Mouse (Mus musculus) leukemia stem cell, adult 10-12 weeks (primary cell): ENCODE results near the gene Ppp1r26. TPM values are rescaled to one million over a fixed set of nuclear protein-coding genes. Genes with fewer than 3 reads are reported as not detected.

Experiments used
- polyA plus RNA-seq: library from polyadenylated mRNA; stranded (reverse); fragments of >175 nt; gene quantifications from 2 replicates; pipeline ENCODE4 v1.2.3, GENCODE M21; 2012; ENCODE audit warnings: low replicate concordance

Gene Ppp1r26
- polyA plus RNA-seq, result 0.10 and 0.14 TPM in 2 replicates

DNA sequence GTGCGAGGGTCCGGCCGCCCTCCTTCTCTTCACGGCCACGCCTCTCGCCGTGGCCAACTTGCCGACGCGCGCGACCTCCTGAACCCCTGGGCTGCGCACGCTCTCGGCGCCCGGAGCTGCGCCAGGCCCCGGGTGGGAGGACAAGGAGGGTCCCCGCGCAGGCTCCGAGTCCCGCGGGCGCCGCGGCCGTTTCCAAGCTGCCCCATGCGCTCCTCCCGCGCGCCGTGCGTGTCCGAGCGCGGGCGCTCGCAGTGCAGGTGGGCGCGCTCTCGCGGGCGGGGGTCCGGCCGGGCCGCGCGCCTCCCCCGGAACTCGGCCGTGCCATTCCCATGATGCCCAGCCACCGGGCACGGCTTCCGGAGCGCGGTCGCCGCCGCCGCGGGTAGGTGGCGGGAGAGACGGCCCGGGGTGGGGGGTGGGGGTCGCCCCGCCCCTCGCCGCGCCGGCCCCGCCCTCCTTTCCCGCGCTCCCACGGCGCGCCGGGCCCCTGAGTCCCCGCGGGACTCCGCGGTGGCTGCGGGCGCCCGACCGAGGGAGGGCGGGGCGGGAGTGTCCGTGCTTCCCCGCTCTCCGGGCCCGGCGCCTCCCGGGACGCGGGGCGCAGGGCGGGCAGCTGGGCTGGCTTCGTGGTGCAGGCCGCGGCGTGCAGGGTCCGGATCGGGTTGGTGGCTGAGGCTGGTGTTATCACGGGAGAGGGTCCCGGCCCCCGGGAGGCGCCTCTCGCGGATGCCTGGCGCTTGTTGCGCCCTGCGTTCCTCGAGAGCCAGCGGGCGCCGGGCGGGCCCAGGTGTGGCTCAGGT, at the start of gene Ppp1r26:
TSS of gene Ppp1r26 (plus strand) at position 286 of the 800 bp plus-strand sequence.

DNA sequence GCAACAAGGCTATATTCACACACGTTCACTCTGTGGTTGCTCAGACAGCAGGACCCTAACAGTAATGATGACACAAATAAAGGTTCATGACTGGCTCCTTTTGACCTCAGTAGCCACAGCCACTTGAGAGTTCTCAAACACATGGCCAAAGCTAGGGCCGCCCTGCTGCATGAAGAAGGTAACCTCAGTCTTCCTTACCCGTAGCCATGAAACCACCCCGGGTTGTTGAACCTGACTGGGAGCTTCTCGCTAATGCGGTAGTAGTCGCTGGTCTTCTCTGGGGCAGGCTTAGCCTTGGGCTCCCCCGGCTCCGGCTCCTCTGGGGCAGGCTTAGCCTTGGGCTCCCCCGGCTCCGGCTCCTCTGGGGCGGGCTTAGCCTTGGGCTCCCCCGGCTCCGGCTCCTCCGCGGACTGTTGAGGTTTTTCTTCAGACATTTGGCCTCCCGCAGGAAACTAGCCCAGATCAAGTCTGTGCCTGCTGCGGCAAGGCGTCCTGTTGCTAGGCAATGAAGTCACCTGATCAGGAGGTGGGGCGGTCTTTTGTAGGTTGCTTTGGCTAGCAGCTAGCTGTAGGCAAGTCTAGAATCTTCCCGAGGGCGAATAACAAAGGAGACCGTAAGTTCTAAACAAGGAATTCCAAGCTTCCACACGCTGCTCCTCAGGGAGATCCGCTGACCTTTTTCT, 19.4 kb downstream of the Ppp1r26 start, which contains the start of gene 1700007K13Rik:
TSS of gene 1700007K13Rik (minus strand) at position 497 of the 683 bp plus-strand sequence.

DNA sequence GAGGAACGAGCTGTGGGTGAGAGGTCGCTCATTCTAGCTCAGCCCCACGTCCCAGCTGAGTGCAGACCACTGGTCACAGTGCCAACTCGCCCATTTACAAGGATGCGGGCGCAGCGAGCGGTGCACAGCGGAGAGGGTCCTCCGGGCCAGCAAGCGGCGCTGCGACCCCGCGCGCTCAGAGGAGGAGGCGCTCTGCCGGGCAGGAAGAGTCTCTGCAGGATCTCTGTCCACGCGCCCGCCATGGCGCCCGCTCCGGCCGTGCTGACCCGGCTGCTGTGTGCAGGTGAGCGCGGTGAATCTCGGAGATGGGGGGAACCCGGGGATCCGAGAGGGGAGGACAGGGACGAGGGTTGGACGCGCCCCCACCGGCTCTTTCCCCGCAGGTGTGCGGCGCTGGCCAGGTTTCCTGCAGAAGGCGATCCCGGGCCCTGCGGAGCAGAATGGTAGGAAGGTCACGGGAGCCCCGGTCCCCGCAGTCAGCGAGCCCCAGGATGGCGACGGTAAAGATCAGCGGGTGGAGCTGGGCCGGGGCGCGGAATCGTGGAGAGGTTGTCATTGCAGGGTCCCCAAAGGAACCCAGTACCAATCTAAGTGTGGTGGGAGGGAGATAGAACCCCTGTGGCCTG, 21.4 kb downstream of the Ppp1r26 start, which contains the start of gene Mrps2:
TSS of gene Mrps2 (plus strand) at position 207 of the 626 bp plus-strand sequence.

DNA sequence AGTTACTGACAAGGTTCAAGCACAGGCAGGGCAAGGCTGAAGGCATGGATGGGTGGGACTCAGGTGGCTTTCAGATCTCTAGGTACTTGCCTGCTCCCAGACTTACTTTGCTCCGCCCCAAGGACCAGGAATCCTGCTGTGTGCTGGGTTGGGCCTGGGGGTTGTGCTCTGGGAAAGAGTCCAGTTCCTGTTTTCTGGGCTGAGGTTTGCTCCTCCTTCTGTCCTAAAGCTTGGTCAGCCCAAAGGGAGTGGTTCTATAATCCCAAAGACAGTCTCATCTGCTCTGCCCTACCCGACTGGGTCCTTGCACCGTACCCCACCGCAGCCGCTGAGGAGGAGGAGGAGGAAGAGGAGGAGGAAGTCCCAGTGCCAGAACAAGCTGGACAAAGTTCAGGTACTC, 50.1 kb downstream of the Ppp1r26 start, which contains the start of gene Gbgt1:
TSS of gene Gbgt1 (plus strand) at position 221 of the 400 bp plus-strand sequence.

Other genes starting within 250 kb of the Ppp1r26 start
- gene 1700007K13Rik, start 19.5 kb downstream of the Ppp1r26 start, polyA plus RNA-seq, result 0.32 TPM in 1 of 2 replicates, not detected in the other
- gene Mrps2, start 21.3 kb downstream of the Ppp1r26 start, polyA plus RNA-seq, result 34.5 and 35.9 TPM in 2 replicates
- gene Gbgt1, start 50.1 kb downstream of the Ppp1r26 start, polyA plus RNA-seq, result 1.3 TPM in 1 of 2 replicates, not detected in the other
- not detected in 2 replicates for gene Gm10134, start 59.3 kb downstream of the Ppp1r26 start, polyA plus RNA-seq
- 8.7 and 10.7 TPM in 2 replicates for gene Ralgds, start 66.3 kb downstream of the Ppp1r26 start, polyA plus RNA-seq
- gene Cel, start 116.6 kb downstream of the Ppp1r26 start, polyA plus RNA-seq, result not detected in 2 replicates
- gene Gtf3c5, start 137.0 kb downstream of the Ppp1r26 start, polyA plus RNA-seq, result 7.2 and 15.0 TPM in 2 replicates
- 124 and 376 TPM in 2 replicates for gene Gfi1b, start 175.2 kb downstream of the Ppp1r26 start, polyA plus RNA-seq
- gene Tsc1, start 194.4 kb downstream of the Ppp1r26 start, polyA plus RNA-seq, result 1.7 and 6.7 TPM in 2 replicates